Mouse (Mus musculus) ES-Bruce4 (cell line): ENCODE measurements around the gene Cit.

Experiments used
- CTCF ChIP-seq: IDR thresholded peaks from one replicate; pipeline ENCODE4 v1.8.1; 2011; ENCODE audit warnings: low read depth, low read length
- EP300 ChIP-seq: IDR thresholded peaks from 2 replicates; pipeline ENCODE4 v1.6.1; 2011; ENCODE audit warnings: low read depth, low read length; ENCODE audit not compliant: insufficient read depth
- POLR2A ChIP-seq: IDR thresholded peaks from one replicate; pipeline ENCODE4 v1.8.1; 2011; ENCODE audit warnings: low read length; ENCODE audit not compliant: insufficient read depth

DNA sequence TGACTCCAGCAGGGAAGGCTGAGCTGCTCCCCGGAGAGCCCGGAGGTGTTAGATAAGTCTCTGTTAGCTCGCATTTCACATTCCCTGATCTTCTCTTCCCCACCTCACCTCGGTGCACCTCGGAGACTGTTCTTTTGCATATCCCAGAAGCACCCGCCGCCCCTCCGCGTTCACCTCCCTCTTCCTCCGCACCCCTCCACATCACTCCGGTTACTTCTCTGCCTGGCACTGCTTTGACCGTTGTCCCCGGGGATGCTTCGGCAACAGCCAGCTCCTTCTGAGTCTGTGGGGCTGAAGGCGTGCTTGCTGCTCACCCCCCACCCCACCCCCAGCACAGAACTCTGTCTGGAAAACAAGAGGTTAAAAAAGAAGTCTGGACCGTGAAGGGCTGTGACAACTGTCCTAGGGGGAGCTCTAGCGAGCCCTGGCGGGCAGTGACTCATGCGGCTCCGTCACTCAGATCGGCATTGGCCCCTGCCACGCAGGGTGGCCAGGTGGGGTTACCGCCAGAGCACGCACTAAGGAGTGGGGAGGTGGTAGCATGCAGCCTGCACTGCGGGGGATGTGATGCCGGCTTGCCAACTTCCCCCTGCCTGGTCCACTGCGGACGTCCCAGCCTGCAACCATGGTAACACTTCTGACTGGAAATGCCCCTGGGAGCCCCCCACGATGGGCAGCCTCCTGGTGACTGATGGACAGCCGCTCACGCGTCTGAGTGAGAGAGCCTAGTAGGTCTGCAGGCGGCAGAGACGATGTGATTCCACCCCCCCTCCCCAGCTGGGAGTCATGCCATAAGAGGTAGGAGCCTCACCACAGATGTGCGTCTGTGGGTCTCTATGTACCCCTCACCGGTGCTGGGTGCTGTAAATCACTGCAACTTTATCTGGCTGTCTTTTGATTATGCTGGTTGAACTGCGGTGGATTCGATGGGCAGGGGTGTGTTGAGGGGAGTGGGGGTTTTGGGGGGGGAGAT, 62.2 kb downstream of the Cit start:
- TF ChIP-seq CTCF (peak; percentile 9), EP300 (no peak), POLR2A (no peak)
